Mouse (Mus musculus) midbrain, embryonic 14.5 days (tissue): Measurements from ENCODE around the gene Mdm2. TPM values are rescaled to one million over a fixed set of nuclear protein-coding genes. Genes with fewer than 3 reads are reported as not detected.
"Not testable (repeated sequence)": the region's sequence is repeated elsewhere in the genome, so short reads cannot be mapped to it uniquely, and the experiment has no call there.

Source experiments
- ATAC-seq: fragments of 200-750 bp; cut with Nextera tagmentation; 2 replicates; pipeline ENCODE4 v1.8.0; 2017; ENCODE audit warnings: moderate number of reproducible peaks, moderate library complexity; ENCODE audit not compliant: low FRiP score, low TSS enrichment
- DNase-seq: peaks from one replicate; pipeline ENCODE4 v3.0.0-alpha.2; 2015
- H3K27ac ChIP-seq: fragments of 300-500 bp; sonication (generic); replicated peaks from 2 replicates; pipeline ENCODE4 v1.5.1; 2014; ENCODE audit warnings: mild to moderate bottlenecking, low read depth, low read length, moderate library complexity
- H3K27me3 ChIP-seq: fragments of 300-500 bp; sonication (generic); 2 replicates; pipeline ENCODE4 v1.6.1; 2014; ENCODE audit warnings: low read length, control low read depth, mixed read lengths; ENCODE audit not compliant: control insufficient read depth, insufficient read depth
- H3K36me3 ChIP-seq: fragments of 300-500 bp; sonication (generic); 2 replicates; pipeline ENCODE4 v1.6.1; 2014; ENCODE audit warnings: low read length, control low read depth; ENCODE audit not compliant: control insufficient read depth, insufficient read depth
- H3K4me1 ChIP-seq: fragments of 300-500 bp; sonication (generic); 2 replicates; pipeline ENCODE4 v1.6.1; 2014; ENCODE audit warnings: mild to moderate bottlenecking, antibody characterized with exemption, low read length, control low read depth; ENCODE audit not compliant: control insufficient read depth, insufficient read depth
- H3K4me2 ChIP-seq: fragments of 300-500 bp; sonication (generic); 2 replicates; pipeline ENCODE4 v1.6.1; 2014; ENCODE audit warnings: mild to moderate bottlenecking, low read length, moderate library complexity
- H3K4me3 ChIP-seq: fragments of 300-500 bp; sonication (generic); replicated peaks from 2 replicates; pipeline ENCODE4 v1.5.1; 2014; ENCODE audit warnings: low read depth, low read length
- H3K9ac ChIP-seq: fragments of 300-500 bp; sonication (generic); replicated peaks from 2 replicates; pipeline ENCODE4 v1.6.1; 2014; ENCODE audit warnings: mild to moderate bottlenecking, low read length, moderate library complexity
- H3K9me3 ChIP-seq: fragments of 300-500 bp; sonication (generic); 2 replicates; pipeline ENCODE4 v1.6.1; 2016; ENCODE audit warnings: low read length, control low read depth, mixed read lengths; ENCODE audit not compliant: control insufficient read depth
- WGBS: fragments of 180-500 bp; shearing (Covaris S2); extraction: QIAGEN DNeasy Blood & Tissue Kit; methylation state at CpG from one replicate; pipeline ENCODE4 v1.1.7; 2014; 5-methylcytosine and 5-hydroxymethylcytosine counted together
- polyA plus RNA-seq: library from polyadenylated mRNA; unstranded; fragments of >200 nt; fragmentation: Nextera tagmentation; extraction: Ambion mirVana; gene quantifications from 2 replicates; pipeline ENCODE4 v1.2.1, GENCODE M21; 2014

Gene Mdm2
- polyA plus RNA-seq, 1 experiment from 2014 or later: 57.3 TPM

DNA sequence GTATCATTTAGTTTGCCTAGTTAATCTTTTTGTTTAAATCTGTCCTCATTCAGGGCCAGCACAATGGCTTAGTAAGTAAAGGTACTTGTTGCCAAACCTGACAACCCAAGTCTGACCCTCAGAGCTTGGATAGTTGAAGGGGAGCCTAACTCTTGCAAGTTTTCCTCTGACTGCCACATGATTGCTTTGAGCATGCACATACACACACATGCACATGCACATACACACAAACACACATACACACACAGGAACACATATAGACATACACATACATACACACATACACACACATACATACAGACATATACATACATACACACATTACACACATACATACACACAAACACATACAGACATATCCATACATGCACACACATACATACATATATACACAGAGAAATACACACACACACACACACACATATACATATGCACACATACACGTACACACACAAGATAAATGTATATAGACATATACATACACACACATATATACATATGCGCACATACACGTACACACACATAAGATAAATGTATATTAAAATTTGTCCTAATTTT lies 14.3 kb upstream of the Mdm2 start:
- Histone ChIP-seq H3K27me3 (no peaks in the 10 kb centered on the region), H3K4me2 (no peak overlapping the region), H3K27ac (no peak overlapping the region), H3K9ac (no peak overlapping the region), H3K9me3 (no peaks in the 10 kb centered on the region), H3K36me3 (no peaks in the 10 kb centered on the region), H3K4me1 (no peaks in the 10 kb centered on the region), H3K4me3 (no peak overlapping the region)
- DNase-seq (no peak), ATAC-seq (no peak)
- 93% methylated on average over 3 of the region's 3 CpGs for WGBS

- H3K4me1 ChIP-seq: no peaks in the 10 kb centered on the region
- H3K27ac ChIP-seq: no peak overlapping the region
- H3K9ac ChIP-seq: no peak overlapping the region
- H3K4me2 ChIP-seq: no peak overlapping the region
- no peak overlapping the region for H3K4me3 ChIP-seq
- ATAC-seq (no peak), DNase-seq (no peak)
- H3K36me3 ChIP-seq: no peaks in the 10 kb centered on the region
- no peaks in the 10 kb centered on the region for H3K27me3 ChIP-seq
- H3K9me3 ChIP-seq: no peaks in the 10 kb centered on the region
- WGBS: 82% methylated on average over 5 of the region's 5 CpGs
Measured at GRCm38 (mm10) chr10:117724136-117724718, 13.7 kb upstream of the Mdm2 start.

DNA sequence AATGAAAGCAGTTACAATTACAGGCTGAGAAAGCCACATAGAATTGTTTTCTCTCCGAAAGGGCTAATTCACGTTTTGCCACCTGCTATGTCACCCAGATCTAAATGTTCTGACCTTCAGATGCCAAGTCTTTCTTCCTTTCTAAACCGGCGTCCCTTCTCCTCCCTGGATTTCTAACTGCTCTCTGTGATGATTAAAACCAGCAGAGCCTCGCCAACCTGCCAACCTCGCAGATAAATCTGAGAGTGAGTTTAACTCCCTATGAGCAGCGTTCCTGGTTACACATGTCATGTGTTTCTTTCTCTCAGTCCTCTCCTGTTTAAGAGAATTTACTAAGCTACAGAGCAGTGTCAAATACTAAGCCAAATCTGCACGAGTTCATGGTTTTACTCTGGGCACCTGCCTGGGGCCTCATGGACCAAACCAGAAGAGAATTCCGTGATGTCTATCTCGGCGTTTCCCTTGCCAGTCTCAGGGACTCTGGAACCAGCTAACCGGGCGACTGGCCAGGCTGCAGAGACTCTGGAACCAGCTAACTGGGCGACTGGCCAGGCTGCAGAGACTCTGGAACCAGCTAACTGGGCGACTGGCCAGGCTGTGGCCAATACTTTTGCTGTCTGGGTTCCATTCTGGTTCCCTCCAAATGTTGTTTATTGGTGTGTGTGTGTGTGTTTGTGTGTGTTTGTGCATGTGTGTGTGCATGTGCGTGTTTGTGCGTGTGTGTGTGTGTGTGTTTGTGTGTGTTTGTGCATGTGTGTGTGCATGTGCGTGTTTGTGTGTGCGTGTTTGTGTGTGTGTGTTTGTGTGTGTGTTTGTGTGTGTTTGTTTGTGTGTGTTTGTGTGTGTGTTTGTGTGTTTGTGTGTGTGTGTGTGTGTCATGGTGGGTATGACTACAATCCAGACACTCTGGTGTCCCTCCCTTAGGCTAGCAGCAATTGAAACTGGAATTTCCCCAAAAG lies 7.9 kb upstream of the Mdm2 start:
- Histone ChIP-seq H3K27me3 (no peaks in the 10 kb centered on the region), H3K4me3 (no peak overlapping the region), H3K27ac (no peak overlapping the region), H3K9me3 (no peaks in the 10 kb centered on the region), H3K4me2 (no peak overlapping the region), H3K36me3 (no peaks in the 10 kb centered on the region), H3K9ac (no peak overlapping the region), H3K4me1 (no peaks in the 10 kb centered on the region)
- 74% methylated on average over 19 of the region's 19 CpGs for WGBS
- ATAC-seq (no peak), DNase-seq (no peak)

DNA sequence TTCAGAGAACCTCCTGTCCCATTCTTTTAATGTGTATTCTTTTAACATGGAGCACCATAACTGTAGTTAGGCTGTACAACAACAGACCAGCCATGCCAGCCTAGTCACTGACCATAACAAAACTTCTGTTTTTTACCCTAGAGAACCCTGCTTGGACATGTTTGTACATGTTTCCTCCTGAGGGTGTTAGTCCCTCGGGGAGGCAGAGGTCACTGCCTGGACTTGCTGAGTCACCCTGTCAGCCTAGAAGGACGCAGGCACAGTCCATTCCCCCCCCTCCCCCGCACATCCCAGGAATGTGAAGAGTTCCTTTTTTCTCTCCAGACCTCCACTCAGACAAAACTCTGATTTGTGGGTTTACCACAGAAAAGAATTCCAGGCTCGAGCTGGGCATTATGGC lies 7.0 kb upstream of the Mdm2 start:
- Histone ChIP-seq H3K9ac (no peak overlapping the region), H3K9me3 (no peaks in the 10 kb centered on the region), H3K36me3 (no peaks in the 10 kb centered on the region), H3K4me3 (no peak overlapping the region), H3K27ac (no peak overlapping the region), H3K27me3 (no peaks in the 10 kb centered on the region), H3K4me1 (no peaks in the 10 kb centered on the region), H3K4me2 (no peak overlapping the region)
- DNase-seq: no peak
- ATAC-seq: no peak
- WGBS: 21% methylated on average over 4 of the region's 4 CpGs

DNA sequence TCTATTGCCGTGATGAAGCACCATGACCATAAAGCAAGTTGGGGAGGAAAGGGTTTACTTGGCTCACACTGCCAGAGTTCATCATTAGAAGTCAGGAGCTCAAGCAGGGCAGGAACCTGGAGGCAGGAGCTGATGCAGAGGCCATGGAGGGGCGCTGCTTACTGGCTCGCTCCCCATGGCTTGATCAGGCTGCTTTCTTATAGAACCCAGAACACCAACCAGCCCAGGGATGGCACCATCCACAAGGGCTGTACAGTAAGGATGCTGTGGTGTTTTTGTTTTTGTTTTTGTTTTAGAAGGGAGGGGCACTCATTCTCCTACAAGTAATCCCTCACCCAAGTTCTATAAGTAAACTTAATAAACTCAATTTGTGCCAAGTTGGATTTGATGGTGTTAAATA lies 6.1 kb upstream of the Mdm2 start:
- no peak for DNase-seq
- Histone ChIP-seq H3K27me3 (no peaks in the 10 kb centered on the region), H3K27ac (no peak overlapping the region), H3K4me3 (no peak overlapping the region), H3K36me3 (no peaks in the 10 kb centered on the region), H3K9me3 (no peaks in the 10 kb centered on the region), H3K4me1 (no peaks in the 10 kb centered on the region), H3K4me2 (no peak overlapping the region), H3K9ac (no peak overlapping the region)
- WGBS: 89% methylated on average over 3 of the region's 3 CpGs
- ATAC-seq: no peak

- DNase-seq, H3K4me3 ChIP-seq, H3K27me3 ChIP-seq, H3K9me3 ChIP-seq, H3K9ac ChIP-seq, ATAC-seq, H3K4me1 ChIP-seq, H3K36me3 ChIP-seq, H3K27ac ChIP-seq, H3K4me2 ChIP-seq: not testable (repeated sequence)
- WGBS: 95% methylated on average over 1 of the region's 1 CpGs
Measured at GRCm38 (mm10) chr10:117715654-117716053, 5.1 kb upstream of the Mdm2 start.

DNA sequence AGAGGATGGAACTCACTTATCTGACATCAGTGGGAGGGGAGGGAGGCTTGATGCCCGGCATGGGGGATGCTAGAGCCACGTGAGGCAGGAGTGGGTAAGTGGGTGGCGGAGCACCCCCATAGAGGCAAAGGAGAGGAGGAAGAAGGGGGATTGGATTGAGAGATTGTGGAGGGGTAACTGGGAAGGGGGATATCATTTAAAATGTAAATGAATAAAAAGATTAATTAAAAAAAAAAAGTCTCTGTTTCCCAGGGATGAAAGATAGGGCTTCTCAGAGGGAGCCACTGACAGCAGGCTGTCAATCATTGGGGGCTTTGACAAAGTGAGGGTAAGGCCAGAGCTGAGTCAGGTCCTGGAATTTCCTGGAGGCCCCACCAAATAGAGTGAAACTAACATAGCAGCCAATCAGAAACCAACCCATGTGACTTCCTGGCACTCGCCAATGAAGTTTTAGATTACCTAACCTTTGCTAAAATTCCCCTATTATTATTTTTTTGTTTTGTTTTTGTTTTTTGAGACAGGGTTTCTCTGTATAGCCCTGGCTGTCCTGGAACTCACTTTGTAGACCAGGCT lies 4.5 kb upstream of the Mdm2 start:
- no peak for DNase-seq
- no peak overlapping the region for H3K9ac ChIP-seq
- no peaks in the 10 kb centered on the region for H3K9me3 ChIP-seq
- H3K27me3 ChIP-seq: no peaks in the 10 kb centered on the region
- H3K27ac ChIP-seq: no peak overlapping the region
- no peak overlapping the region for H3K4me2 ChIP-seq
- H3K36me3 ChIP-seq: no peaks in the 10 kb centered on the region
- peaks cover 4% of the 10 kb centered on the region; the same call in 1 of the 2 replicates for H3K4me1 ChIP-seq
- no peak for ATAC-seq
- no peak overlapping the region for H3K4me3 ChIP-seq
- 80% methylated on average over 4 of the region's 4 CpGs for WGBS

DNA sequence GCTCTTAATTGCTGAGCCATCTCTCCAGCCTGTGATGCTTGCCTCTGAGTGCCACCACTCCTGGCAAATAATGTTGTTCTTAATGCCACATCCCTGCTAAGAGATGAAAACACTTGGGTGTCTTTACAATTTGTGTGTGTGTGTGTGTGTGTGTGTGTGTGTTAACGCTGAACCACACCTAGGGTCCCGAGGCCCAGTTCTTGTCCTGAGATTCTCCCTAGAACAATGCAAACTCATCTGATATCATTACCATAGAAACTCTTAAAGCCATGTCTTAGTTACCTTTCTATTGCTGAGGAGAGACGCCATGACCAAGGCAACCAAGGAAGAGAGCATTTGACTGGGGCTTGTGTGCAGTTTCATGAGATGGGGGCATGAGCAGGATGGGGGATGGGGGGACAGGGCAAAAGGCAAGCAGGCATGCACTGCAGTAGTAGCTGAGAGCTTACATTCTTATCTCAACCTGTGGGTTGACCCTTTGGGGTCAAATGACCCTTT lies 3.5 kb upstream of the Mdm2 start:
- Histone ChIP-seq H3K4me1 (peaks cover 9% of the 10 kb centered on the region), H3K9me3 (no peaks in the 10 kb centered on the region), H3K27ac (no peak overlapping the region), H3K27me3 (no peaks in the 10 kb centered on the region), H3K36me3 (no peaks in the 10 kb centered on the region), H3K4me2 (no peak overlapping the region), H3K4me3 (no peak overlapping the region), H3K9ac (no peak overlapping the region)
- ATAC-seq: no peak
- DNase-seq: no peak
- WGBS: 85% methylated on average over 3 of the region's 3 CpGs
